Mouse (Mus musculus) kidney, postnatal 25 days (tissue): ENCODE measurements around the gene Samd3.

ENCODE experiments used
- DNase-seq, 2 experiments: peaks; one replicate each; pipeline ENCODE4 v3.0.0; 2021; ENCODE audit warnings: mixed read lengths in 2 of 2

Gene Samd3

GRCm38 (mm10) chr10:26229488-26229887 lies at the start of gene Samd3:
Gene Samd3, plus strand, starts transcription at chr10:26229707.
- DNase-seq = no peak

- DNase-seq = no peak
Measured at GRCm38 (mm10) chr10:26185289-26185688, 44.2 kb upstream of the Samd3 start.

- no peak for DNase-seq
Measured at GRCm38 (mm10) chr10:26190811-26191210, 38.7 kb upstream of the Samd3 start.

GRCm38 (mm10) chr10:26194892-26195291 lies 34.6 kb upstream of the Samd3 start:
- DNase-seq = no peak

- DNase-seq = no peak
Measured at GRCm38 (mm10) chr10:26202708-26203368, 26.7 kb upstream of the Samd3 start.

- DNase-seq = no peak
Measured at GRCm38 (mm10) chr10:26220729-26221128, 8.8 kb upstream of the Samd3 start.

- DNase-seq = no peak
Measured at GRCm38 (mm10) chr10:26226241-26226640, 3.3 kb upstream of the Samd3 start.

- no peak for DNase-seq
Measured at GRCm38 (mm10) chr10:26226734-26227133, 2.8 kb upstream of the Samd3 start.

GRCm38 (mm10) chr10:26228187-26228586 lies 1.3 kb upstream of the Samd3 start:
- DNase-seq = no peak

GRCm38 (mm10) chr10:26232071-26232653 lies 2.7 kb downstream of the Samd3 start:
- no peak for DNase-seq

GRCm38 (mm10) chr10:26238559-26238958 lies 9.1 kb downstream of the Samd3 start:
- no peak for DNase-seq

GRCm38 (mm10) chr10:26239090-26239489 lies 9.6 kb downstream of the Samd3 start:
- DNase-seq = no peak

GRCm38 (mm10) chr10:26243203-26243602 lies 13.7 kb downstream of the Samd3 start:
- DNase-seq = no peak

GRCm38 (mm10) chr10:26244466-26244865 lies 15.0 kb downstream of the Samd3 start:
- no peak for DNase-seq

- no peak for DNase-seq
Measured at GRCm38 (mm10) chr10:26249426-26250165, 20.1 kb downstream of the Samd3 start.

GRCm38 (mm10) chr10:26259908-26260307 lies 30.4 kb downstream of the Samd3 start:
- no peak for DNase-seq

- DNase-seq = no peak
Measured at GRCm38 (mm10) chr10:26263744-26264459, 34.4 kb downstream of the Samd3 start.

- DNase-seq = no peak
Measured at GRCm38 (mm10) chr10:26275414-26275813, 45.9 kb downstream of the Samd3 start.

- DNase-seq = no peak
Measured at GRCm38 (mm10) chr10:26280009-26280408, 50.5 kb downstream of the Samd3 start.

- DNase-seq = no peak
Measured at GRCm38 (mm10) chr10:26287136-26287535, 57.6 kb downstream of the Samd3 start.

- no peak for DNase-seq
Measured at GRCm38 (mm10) chr10:26297200-26297599, 67.7 kb downstream of the Samd3 start.

- DNase-seq = no peak
Measured at GRCm38 (mm10) chr10:26297626-26298025, 68.1 kb downstream of the Samd3 start.

GRCm38 (mm10) chr10:26302336-26302735 lies 72.8 kb downstream of the Samd3 start:
- DNase-seq = no peak
